In genomic region chr7:132227075-132227640, GRCm38 (mm10) we compare ENCODE assay signal across 10 mouse cellular contexts.
DNase-seq lines count a peak whose midpoint lies in the region; ATAC-seq and TF ChIP-seq lines count a peak whose summit lies in the region.
"Had no signal": no experiment of that assay in that cellular context is flagged by ENCODE, and none has a peak within 500 bp of the region (broad histone marks: within the 10 kb centered on the region; RNA-seq: fewer than 3 reads in every experiment).

No protein-coding gene starts in this region.

- no peaks in the 10 kb centered on the region for H3K9me3 ChIP-seq in hindbrain, embryonic 10.5 days
- H3K9me3 ChIP-seq in hindbrain, embryonic 14.5 days (ENCODE audit: control insufficient read depth, low read length): no peaks in the 10 kb centered on the region
- no peaks in the 10 kb centered on the region for H3K9me3 ChIP-seq in lung, postnatal 0 days (ENCODE audit: low read length)
- H3K9me3 ChIP-seq: embryonic facial prominence, embryonic 12.5 days had no signal

- no peak for ATAC-seq in hindbrain, embryonic 14.5 days (ENCODE audit: low FRiP score)
- ATAC-seq in lung, postnatal 0 days: peak; percentile 27
- ATAC-seq in Patski: peak; percentile 80
- ATAC-seq in megakaryocyte, adult 5-6 weeks (ENCODE audit: poor library complexity, severe bottlenecking): peak; percentile 82
- no peak for ATAC-seq in activated CD4-positive, CD25-positive, alpha-beta regulatory T cell, adult 4 months

- no peak for TF ChIP-seq EP300 in lung, postnatal 0 days (IDR thresholded peaks at IDR 0.05)

- WGBS in hindbrain, embryonic 10.5 days: 92% methylated on average over 8 of the region's 8 CpGs
- 81% methylated on average over 8 of the region's 8 CpGs for WGBS in hindbrain, embryonic 14.5 days
- WGBS in lung, postnatal 0 days: 71% methylated on average over 8 of the region's 8 CpGs
- 71% methylated on average over 8 of the region's 8 CpGs for WGBS in lung, adult 2 months

- no peak for DNase-seq in hindbrain, embryonic 10.5 days (ENCODE audit: low spot score)
- DNase-seq in hindbrain, embryonic 14.5 days (ENCODE audit: low spot score): no peak
- DNase-seq in lung, postnatal 0 days (ENCODE audit: low spot score): no peak
- no peak for DNase-seq in lung, adult 2 months
- DNase-seq in Patski (ENCODE audit: low read depth, low spot score): peak; percentile 63
- DNase-seq in adrenal gland, adult 2 months: no peak

- POLR2A ChIA-PET in Patski (lab: Charles Lee): interaction anchor here (0.6 kb wide), 1 partner anchor 244 kb away, joined by 3 read pairs; no protein-coding TSS in a partner anchor

- H3K4me1 ChIP-seq in hindbrain, embryonic 10.5 days (replicated peaks): peaks cover 21% of the 10 kb centered on the region
- H3K4me1 ChIP-seq in hindbrain, embryonic 14.5 days (replicated peaks; ENCODE audit: control insufficient read depth, insufficient read depth, low read length): no peaks in the 10 kb centered on the region; the same call in 1 of the 2 replicates
- peaks cover 4% of the 10 kb centered on the region; the same call in 1 of the 2 replicates for H3K4me1 ChIP-seq in lung, postnatal 0 days (ENCODE audit: insufficient read depth, low read depth, low read length)
- peaks cover 3% of the 10 kb centered on the region; the same call in 1 of the 2 replicates for H3K4me1 ChIP-seq in lung, adult 2 months (ENCODE audit: control insufficient read depth, insufficient read depth, low read length)

- H3K27ac ChIP-seq in hindbrain, embryonic 10.5 days: peak overlapping the region; percentile 36; the same call in 1 of the 2 replicates
- H3K27ac ChIP-seq in hindbrain, embryonic 14.5 days: no peak overlapping the region
- H3K27ac ChIP-seq in lung, postnatal 0 days (ENCODE audit: low read length): no peak overlapping the region
- H3K27ac ChIP-seq: embryonic facial prominence, embryonic 12.5 days had no signal

- H3K27me3 ChIP-seq in hindbrain, embryonic 10.5 days (ENCODE audit: insufficient read depth, poor library complexity, severe bottlenecking): no peaks in the 10 kb centered on the region
- no peaks in the 10 kb centered on the region for H3K27me3 ChIP-seq in hindbrain, embryonic 14.5 days (ENCODE audit: control insufficient read depth, insufficient read depth, low read length)
- no peaks in the 10 kb centered on the region for H3K27me3 ChIP-seq in lung, postnatal 0 days (replicated peaks; ENCODE audit: insufficient read depth, low read length)
- H3K27me3 ChIP-seq in Patski: no peaks in the 10 kb centered on the region

- no peak for TF ChIP-seq CTCF in lung, postnatal 0 days (IDR thresholded peaks at IDR 0.05)
- TF ChIP-seq CTCF in lung, adult 2 months (IDR thresholded peaks at IDR 0.05; ENCODE audit: insufficient read depth, low read length): no peak
- TF ChIP-seq CTCF in Patski (IDR thresholded peaks at IDR 0.05): no peak

- H3K4me2 ChIP-seq in hindbrain, embryonic 14.5 days (replicated peaks): no peak overlapping the region
- H3K4me2 ChIP-seq in lung, postnatal 0 days (replicated peaks; ENCODE audit: low read depth, low read length): no peak overlapping the region
- H3K4me2 ChIP-seq: embryonic facial prominence, embryonic 12.5 days had no signal

- no peak overlapping the region for H3K9ac ChIP-seq in hindbrain, embryonic 14.5 days
- no peak overlapping the region for H3K9ac ChIP-seq in lung, postnatal 0 days (replicated peaks; ENCODE audit: low read depth)
- H3K9ac ChIP-seq: embryonic facial prominence, embryonic 12.5 days had no signal

- in situ Hi-C loops in Patski (cut with MboI; ENCODE audit: low pct_unique_long_range_greater_than_20kb): loop anchor here (5.0 kb wide), 3 partner anchors 90 to 330 kb away; partner anchors contain the start of gene Chst15

- CTCF ChIA-PET in Patski (lab: Charles Lee): interaction anchor here (0.8 to 1.0 kb wide), 2 partner anchors 248 to 249 kb away, joined by 3 to 6 read pairs; no protein-coding TSS in a partner anchor

- TF ChIP-seq POLR2A in lung, adult 2 months (IDR thresholded peaks at IDR 0.05; ENCODE audit: borderline replicate concordance, extremely low read depth, low read depth, low read length): no peak

- no peaks in the 10 kb centered on the region for H3K36me3 ChIP-seq in hindbrain, embryonic 10.5 days
- no peaks in the 10 kb centered on the region for H3K36me3 ChIP-seq in hindbrain, embryonic 14.5 days (replicated peaks; ENCODE audit: control insufficient read depth, insufficient read depth)
- H3K36me3 ChIP-seq in lung, postnatal 0 days (ENCODE audit: insufficient read depth, low read length): no peaks in the 10 kb centered on the region
- H3K36me3 ChIP-seq: embryonic facial prominence, embryonic 12.5 days had no signal

- no peak overlapping the region for H3K4me3 ChIP-seq in hindbrain, embryonic 10.5 days
- no peak overlapping the region for H3K4me3 ChIP-seq in hindbrain, embryonic 14.5 days (replicated peaks; ENCODE audit: low read length)
- no peak overlapping the region for H3K4me3 ChIP-seq in lung, postnatal 0 days (ENCODE audit: low read depth, low read length)
- no peak overlapping the region for H3K4me3 ChIP-seq in lung, adult 2 months (replicated peaks; ENCODE audit: extremely low read depth, low read depth, low read length)
- H3K4me3 ChIP-seq: embryonic facial prominence, embryonic 12.5 days; myocyte had no signal

Comparison
In these comparisons a context has a peak if more than half of its experiments do, and no peak if none do; other contexts are left out.
1. ATAC-seq: peak in lung, postnatal 0 days (single experiment), Patski (single experiment) and megakaryocyte, adult 5-6 weeks (single experiment); none in hindbrain, embryonic 14.5 days (single experiment) and activated CD4-positive, CD25-positive, alpha-beta regulatory T cell, adult 4 months (single experiment).